Mouse (Mus musculus) urinary bladder, postnatal 36 days (tissue): ENCODE measurements around the gene Gm6509.
"Not testable (repeated sequence)": the region's sequence is repeated elsewhere in the genome, so short reads cannot be mapped to it uniquely, and the experiment has no call there.

Experiments used
- DNase-seq, 2 experiments: peaks; one replicate each; pipeline ENCODE4 v3.0.0; 2022; ENCODE audit warnings: low spot score in 2 of 2, mixed read lengths in 1 of 2

Gene Gm6509

DNA sequence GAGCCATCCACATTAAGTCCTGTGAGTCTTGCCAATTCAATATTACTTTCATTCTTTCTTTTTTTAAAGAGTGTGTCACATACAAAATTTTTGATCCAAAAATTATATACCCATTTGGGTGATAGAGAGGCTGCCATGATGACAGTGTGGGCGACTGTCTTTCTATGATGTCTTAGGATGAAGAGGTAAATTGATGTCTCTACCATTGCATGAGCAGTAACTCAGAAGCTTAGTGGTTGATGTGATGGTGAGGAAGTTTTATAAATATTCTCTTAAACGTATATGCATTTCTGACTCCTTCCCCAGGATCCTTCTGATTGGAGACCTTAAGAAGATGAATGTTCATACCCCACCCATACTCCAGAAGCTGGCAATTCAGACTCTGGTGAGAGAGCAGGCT lies at the start of gene Gm6509:
Gene Gm6509 (plus strand): TSS at position 301 of the 400 bp plus-strand sequence.
- DNase-seq, result not testable (repeated sequence)

DNA sequence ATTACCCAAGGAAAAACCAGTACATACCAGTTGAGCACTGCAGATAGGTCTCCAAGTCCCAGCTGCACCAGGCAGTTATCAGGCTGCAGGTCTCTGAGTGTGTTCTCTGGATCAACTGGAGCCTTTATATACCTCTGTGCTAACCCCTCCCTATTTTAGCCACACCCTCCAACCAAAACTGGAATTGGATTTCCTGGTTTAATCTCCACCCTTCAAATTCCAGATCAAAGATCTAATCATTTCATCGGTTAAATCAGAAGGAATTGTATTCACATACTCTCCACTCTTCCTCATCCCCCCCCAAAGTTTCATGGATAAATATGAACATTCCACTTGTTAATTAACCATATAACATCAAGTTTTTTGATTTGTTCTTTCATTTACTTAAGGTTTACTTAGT lies 7.5 kb upstream of the Gm6509 start, which contains the start of gene Gm3147:
Gene Gm3147 (minus strand): TSS at position 101 of the 400 bp plus-strand sequence.
- DNase-seq, result not testable (repeated sequence)

DNA sequence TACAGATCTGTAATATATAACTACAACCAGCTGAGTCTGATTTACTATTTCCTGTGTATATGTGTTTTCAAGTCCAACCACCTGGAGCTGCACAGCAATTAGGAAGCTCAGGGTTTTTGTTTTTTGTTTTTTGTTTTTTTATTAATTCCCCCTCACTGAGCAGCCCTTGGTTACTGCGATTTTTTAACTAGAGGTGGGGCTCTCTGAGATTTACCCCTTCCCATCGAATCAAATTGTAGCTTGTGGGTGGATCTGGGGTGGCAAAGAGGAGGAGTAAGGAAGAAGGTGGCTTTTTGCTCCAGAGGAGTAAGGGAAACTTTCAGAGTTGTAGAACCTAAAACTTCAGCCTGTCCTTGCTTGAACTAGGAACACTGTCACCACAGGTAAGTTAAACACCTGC lies 24.3 kb downstream of the Gm6509 start, which contains the start of gene Gm6205:
Gene Gm6205 (plus strand): TSS at position 301 of the 400 bp plus-strand sequence.
- DNase-seq, result not testable (repeated sequence)
